Mouse (Mus musculus) heart, adult 9 months (tissue): ENCODE measurements around the gene Ccdc63.

Source experiments
- DNase-seq, 2 experiments: peaks; one replicate each; pipeline ENCODE4 v3.0.0; 2022; ENCODE audit warnings: low spot score in 2 of 2

Gene Ccdc63

GRCm38 (mm10) chr5:122085291-122085690 is 55.3 kb downstream of the Ccdc63 start:
- no peak for DNase-seq

GRCm38 (mm10) chr5:122084470-122084869 is 56.2 kb downstream of the Ccdc63 start:
- DNase-seq, result no peak

GRCm38 (mm10) chr5:122083282-122083681 is 57.3 kb downstream of the Ccdc63 start:
- no peak for DNase-seq

GRCm38 (mm10) chr5:122081471-122081870 is 59.2 kb downstream of the Ccdc63 start:
- no peak for DNase-seq

DNA sequence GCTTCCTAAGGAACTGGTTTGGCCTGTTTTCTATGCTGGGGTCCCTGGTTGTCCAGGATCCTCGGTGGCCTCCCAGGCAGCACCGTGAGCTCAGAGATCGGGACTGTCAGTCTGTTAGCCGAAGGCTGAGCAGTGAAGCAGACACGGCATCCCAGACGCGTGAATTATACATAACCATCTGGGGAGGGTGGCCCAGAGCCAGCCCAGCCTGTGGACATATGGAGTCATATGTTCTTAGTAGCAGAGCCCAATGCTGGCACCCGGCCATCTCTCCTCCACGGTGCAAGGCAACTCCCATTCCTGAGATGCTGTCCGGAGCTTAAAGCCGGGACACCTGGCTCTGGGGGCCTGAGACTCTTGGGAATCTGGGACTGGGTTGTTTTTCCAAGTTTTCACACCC is 59.7 kb downstream of the Ccdc63 start:
- DNase-seq, result no peak

DNA sequence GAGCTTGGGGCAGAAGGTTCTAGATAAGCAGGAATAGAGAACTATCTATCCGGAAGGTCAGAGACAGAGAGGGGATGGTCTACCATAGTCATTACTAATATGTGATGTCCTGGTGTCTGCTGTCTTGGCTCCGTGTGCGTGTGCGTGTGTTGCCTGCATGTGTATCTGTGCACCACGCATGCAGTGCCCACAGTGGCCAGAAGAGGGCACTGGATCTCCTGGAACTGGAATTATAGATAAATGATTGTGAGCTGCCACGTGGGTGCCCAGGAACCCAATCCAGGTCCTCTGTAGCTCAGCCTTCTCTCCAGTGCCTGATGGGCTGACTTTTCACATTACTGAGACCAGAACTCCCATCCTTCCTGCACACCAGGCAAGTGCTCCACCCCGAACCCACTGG is 60.8 kb downstream of the Ccdc63 start:
- no peak for DNase-seq

DNA sequence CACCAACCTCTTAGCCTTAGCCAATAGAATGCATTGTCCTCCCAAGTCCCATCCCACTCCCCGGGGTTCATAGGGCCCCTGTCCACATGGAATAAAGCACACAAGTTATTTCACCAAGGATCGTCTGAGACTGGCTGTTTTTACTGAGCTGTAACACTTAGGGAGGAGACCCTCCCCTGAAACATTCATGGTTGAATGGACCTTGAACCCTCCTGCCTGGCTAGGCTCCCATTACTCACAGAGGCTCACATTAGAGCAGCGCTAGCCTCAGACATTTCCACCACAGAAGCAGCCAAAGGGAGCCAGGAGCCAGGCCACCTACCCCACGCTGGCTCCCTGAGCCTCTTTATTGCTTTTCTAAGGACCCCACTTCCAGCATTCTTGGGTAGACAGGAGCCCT is 63.4 kb downstream of the Ccdc63 start:
- no peak for DNase-seq

DNA sequence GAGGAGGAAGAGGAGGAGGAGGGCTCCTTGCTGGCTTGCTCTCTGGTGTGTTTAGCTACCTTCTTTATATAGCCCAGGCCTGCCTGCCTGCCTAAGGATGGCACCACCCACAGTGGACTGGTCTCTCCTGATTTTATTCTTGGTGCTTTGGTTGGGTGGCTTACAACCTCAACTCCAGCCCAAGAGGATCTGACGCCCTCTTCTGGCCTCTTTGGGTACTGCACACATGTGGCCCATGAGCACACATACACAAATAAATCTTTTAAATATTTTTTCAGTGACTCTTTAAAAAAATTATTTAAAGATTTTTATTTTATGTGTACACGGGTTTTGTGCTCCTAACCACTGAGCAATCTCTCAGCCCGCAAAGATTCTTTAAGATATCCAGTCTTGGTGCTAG is 64.9 kb downstream of the Ccdc63 start:
- no peak for DNase-seq

GRCm38 (mm10) chr5:122071997-122072396 is 68.6 kb downstream of the Ccdc63 start:
- DNase-seq, result no peak

GRCm38 (mm10) chr5:122070963-122071800 is 69.4 kb downstream of the Ccdc63 start:
- DNase-seq, result peak; percentile 58 to 70

- no peak for DNase-seq
These were observed 72.1 kb downstream of the Ccdc63 start for GRCm38 (mm10) chr5:122068563-122068962.

GRCm38 (mm10) chr5:122063204-122063933 is 77.3 kb downstream of the Ccdc63 start:
- no peak for DNase-seq

DNA sequence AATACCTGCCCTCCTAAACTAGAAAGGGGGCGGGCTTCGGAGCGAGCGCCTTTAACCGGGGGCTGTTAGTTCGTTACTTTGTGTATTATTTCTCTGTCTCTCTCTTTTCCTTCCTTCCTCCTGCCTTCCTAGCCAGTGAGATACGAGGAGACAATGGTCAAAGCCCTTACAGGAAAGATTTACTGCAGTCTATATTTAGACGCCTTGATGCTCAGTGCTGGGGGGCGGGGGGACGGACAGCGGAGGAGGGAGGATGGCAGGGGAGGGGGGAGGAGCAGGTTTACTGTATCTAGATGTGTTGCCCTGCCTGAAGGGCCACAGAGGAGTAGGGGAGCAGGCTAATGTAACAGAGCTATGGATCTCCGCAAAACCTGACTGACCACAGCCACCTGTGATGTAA is 78.1 kb downstream of the Ccdc63 start:
- DNase-seq, result no peak

- DNase-seq, result no peak
These were observed 79.8 kb downstream of the Ccdc63 start for GRCm38 (mm10) chr5:122060767-122061333.

GRCm38 (mm10) chr5:122059060-122060017 is 81.3 kb downstream of the Ccdc63 start:
- peak; percentile 36 to 37 for DNase-seq
